Mouse (Mus musculus) urinary bladder, postnatal 36 days (tissue): ENCODE data around the gene Klhl26.

Experiments used
- DNase-seq, 2 experiments: peaks; one replicate each; pipeline ENCODE4 v3.0.0; 2022; ENCODE audit warnings: low spot score in 2 of 2, mixed read lengths in 1 of 2

The Klhl26 gene

DNA sequence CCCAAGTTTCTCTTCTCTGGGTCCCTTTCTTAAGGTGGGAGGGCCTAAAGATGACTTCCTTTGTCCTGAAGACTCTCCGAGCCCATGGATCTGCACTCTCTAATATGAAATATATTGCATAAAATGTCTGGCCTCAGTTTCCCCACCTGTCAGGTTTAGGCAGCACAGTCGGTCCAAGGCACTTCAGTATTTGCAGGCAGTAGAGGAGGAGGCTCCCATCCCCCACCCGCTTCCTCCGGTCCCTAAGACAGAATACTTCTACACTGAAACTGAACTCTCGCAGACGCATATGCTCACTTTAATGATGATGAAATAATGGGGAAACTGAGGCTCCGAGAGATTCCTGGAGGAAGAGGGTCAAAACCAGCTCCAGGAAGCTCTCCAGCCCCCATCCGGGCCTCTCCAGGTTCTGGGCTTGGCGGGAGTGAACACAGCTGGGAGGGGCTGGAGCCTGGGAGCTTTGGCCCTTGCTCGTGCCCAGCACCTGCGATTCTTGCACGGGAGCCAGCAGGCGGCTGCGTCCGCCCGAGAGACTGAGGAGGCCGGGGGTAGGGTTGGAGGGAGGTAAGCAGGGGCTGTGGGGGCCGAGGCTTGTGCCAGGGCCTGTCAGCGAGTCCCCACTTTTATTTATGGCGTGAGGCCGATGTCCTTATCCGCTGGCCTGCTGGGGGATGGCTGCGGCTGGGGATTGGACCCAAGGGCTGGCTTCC lies 25.2 kb upstream of the Klhl26 start:
- no peak for DNase-seq

- DNase-seq: no peak
These were observed 23.9 kb upstream of the Klhl26 start for GRCm38 (mm10) chr8:70500386-70501301.

DNA sequence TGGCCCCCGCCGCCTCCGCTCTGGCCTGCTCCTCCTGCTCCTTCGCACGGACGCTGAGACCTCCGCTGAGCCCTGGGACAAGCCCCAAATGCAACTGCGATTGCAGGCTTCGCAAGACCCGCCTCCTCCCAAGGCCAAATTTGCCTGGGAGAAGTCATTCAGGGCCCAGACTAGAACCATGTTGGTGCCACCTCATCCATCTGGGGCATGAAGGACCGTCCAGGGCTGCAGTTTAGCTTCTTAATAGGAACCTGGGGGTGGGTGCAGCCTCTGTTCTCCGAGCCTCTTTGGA lies 18.9 kb upstream of the Klhl26 start:
- no peak for DNase-seq

DNA sequence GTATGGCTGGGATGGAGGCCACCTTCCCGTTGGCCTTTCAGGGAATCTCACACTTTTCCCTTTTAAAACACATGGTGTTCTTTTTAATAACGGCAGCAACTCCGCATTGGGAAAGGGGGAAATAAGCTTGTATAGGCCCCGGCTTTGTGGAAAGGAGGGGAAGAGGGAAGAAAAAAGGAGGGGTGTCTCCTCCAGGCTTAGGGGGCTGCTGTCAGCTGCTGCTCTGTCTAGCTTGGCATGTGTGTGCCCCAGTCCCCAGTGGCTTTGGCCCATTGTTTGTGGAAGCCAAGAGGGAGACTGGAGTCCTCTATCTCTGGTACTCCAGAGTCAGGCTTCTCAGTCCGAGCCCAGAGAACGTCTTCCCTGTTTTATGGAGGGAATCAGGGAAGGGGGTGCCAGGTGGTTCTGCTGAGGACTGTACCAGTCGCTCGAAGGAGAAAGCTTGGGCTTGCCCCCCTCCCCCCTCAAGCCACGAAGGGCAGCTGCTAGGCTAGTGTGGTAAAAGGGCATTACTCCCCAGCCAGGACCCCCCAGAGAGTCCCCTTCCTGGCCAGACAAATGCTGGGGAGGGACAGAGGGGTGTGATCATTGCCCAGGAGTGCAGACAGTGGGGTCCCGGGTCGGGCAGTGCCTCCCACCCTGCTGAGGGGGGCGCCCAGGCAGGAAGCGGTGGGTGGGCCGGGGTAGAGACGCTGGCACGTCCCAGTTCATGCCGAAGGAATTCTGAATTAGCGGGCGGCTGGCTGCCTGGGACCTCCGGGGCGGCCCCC lies 18.4 kb upstream of the Klhl26 start:
- no peak for DNase-seq

DNA sequence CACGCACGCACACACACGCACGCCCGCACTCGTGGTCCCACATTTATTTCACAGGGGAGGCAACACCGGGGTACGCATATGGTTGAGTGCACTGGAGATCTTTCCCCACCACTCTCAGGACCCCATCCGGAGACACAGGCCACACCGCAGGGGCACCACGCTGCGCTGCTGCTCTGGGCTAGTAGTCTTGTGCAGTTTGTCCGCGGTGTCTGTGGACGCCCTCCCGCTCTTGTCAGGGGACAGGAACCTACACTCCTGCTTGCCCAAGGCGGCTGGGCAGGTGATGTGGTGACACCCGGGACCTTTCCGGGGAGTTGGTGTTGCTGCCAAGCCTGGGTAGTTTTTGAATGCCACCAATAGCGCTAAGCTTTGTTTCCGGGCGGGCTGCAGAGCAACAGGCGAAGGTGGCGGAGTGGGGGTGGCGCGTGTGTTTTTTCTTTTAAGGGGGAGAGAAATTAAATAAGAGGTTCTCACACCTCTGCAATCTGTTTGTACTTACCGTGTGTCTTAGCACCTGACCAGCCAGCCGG lies 17.7 kb upstream of the Klhl26 start:
- no peak for DNase-seq

GRCm38 (mm10) chr8:70493692-70494415 lies 17.1 kb upstream of the Klhl26 start:
- DNase-seq: no peak

GRCm38 (mm10) chr8:70492664-70493640 lies 16.2 kb upstream of the Klhl26 start, which contains the start of gene Crlf1:
TSS of gene Crlf1 (plus strand) at chr8:70493158.
- no peak for DNase-seq

DNA sequence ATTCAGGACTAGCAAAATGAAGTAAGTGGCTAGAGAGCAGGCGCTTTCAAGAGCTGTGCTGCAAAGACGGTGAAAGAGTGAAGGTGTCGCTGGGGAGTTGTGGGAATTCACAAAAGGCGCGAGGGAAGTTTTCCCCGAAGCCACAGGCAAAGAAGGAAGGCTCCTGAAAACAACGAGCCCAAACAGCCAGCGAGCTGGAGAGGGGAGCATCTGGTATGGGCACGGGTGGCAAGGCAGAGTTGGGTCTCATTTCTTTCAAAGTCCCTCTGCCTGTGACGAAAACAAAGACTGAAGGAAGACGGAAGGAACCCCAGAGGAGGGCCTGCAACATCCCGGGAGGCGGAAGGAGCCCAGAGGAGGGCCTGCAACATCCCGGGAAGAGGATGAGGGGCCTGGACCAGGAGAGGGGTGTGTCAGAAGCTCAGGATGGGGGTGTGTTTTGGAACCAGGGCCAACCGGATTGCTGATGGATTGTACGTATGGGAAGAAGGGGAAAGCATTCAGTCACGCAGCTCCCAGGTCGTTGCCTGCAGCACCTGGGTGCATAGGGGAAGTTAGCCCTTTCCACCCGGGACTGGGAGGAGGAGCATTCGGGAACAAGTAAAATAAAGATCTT lies 14.2 kb upstream of the Klhl26 start:
- no peak for DNase-seq

DNA sequence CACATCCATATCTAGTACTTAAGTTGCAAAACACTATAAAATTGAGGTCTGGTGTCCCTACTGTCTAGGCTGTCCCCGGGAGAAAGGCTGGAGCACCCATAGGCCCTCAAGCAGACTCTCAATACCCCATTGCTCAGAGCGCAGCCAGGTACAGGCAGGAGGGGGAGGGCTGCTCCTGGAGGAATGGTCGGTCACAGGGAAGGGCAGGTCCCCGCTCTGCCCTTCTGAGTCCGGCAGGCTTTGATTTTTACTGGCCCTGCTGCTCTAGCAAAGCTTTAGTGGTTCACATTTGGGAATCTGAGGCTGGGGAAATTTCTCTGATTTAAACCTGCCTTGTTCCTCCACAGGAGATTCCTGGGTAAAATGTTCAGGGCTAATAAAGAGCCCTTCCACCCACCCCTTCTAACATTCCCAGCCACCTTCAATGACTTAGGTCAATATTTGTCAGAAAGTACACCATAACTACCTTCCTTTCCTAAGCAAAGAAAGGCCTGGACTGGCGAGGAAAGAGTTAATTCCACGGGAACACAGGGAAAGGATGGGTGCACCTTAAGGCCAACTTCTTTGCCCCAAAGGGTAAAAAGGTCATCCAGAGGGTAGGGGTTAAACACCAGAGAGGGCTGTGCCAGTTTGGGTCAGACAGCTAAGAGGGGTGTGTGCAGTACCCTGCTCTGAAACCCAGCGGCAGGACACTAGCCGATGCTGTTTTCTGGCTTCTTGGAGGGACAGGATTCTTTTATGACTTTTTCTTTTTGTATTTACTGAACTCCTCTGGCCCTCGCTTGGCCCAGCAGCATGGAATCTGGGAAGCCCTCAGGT lies 13.5 kb upstream of the Klhl26 start:
- no peak for DNase-seq

GRCm38 (mm10) chr8:70489576-70489975 lies 12.8 kb upstream of the Klhl26 start:
- DNase-seq: no peak

GRCm38 (mm10) chr8:70488931-70489470 lies 12.2 kb upstream of the Klhl26 start:
- no peak for DNase-seq

DNA sequence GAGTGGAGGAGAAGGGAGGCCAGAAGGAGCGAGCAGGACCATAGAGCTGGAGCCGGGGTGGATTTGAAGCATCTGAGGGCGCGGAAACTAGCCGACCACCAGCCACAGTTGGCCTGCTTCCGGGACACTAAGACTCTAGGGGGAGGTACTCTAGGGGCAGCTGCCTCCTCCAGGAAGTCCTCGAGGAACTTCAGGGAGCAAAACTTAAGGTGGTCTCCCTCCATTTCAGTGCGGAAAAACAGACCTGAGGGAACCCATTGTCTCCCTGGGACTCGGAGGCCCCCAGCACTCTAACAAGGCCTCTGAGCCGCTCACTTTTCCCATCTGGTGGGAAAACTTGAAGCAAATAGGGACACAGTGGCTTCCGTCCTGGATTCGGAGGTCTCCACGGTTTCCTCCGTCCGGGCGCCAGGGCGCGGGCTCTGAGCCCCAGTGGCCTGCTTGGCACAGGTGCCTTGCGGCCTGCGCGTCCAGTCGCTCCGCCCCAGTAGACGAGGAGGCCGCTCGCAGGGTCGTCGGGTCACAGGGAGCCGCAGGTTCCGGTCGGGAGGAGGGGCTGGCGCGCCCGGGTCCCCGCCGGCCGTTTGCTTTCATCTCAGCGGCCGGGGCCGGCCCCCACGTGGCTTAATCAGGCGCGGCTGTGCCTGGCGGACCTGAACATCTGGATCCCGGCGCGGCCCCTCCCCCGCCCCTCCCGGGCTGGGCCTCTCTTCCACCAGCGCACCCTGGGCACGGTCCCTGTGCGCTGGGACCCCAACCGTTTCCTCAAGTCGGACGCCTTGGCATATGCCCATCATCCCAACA lies 11.4 kb upstream of the Klhl26 start:
- no peak for DNase-seq

- DNase-seq: no peak
These were observed 10.3 kb upstream of the Klhl26 start, which contains the start of gene Tmem59l for GRCm38 (mm10) chr8:70486941-70487520. TSS of gene Tmem59l (minus strand) at chr8:70487358.

DNA sequence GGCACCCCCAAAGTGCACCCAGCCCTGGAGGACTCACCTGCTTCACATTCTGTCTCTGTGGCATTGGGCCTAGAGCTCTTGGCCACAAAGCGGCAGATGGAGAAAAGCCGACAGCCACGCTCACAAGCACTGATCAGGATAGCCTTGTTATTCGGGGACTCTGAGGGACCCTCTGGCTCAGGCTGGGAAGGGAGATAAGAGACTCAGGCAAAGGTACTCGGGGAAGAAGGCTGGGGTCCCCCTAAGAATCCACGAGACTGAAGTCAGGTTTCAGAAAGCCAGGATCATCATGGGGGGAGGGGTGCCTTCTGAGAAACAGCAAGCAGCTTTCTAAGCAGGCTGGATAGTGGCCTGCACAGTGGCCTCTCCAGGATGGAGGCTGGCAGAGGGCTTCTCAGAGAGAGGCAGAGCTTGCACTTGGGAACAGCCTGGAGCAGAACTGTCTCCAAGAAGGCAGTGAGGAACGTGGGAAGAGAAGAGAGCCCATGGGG lies 9.5 kb upstream of the Klhl26 start:
- DNase-seq: no peak

DNA sequence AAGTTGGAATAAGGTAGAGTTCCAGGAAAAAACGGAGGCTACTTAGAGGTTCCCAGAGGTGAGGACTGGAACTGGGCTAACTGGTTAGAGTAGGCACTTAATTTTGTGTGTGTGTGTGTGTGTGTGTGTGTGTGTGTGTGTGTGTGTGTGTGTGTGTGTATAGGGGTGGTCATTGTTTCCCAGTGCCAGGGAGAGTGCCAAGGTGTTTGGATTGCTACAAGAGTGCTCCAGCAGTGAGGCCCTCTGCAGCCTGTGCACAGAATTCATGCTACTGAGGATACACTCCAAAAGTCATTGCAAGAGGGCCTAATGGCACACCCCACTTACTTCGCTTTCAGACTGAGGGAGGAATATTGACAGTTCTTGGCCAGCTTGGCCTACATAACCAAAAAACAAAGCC lies 6.2 kb upstream of the Klhl26 start:
- no peak for DNase-seq

DNA sequence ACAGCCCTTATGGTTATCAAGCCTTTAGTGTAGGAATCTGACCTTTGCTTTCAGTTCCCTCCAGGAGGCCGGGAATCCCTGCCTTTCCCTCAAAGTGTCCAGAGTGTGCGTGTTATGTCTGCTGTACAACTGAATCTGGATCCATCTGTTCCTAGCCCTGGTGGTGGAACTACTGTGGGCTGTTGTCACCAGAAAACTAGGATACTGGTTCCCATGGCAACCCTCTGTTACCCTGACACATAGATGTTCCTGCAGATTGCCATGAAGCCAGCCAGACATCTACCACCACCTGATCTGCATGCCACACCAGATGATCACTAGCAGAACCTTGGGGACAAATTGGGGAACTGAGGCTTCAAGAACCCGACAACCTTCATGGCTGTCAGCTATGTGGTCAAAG lies 5.1 kb upstream of the Klhl26 start:
- no peak for DNase-seq
